Mouse (Mus musculus) liver, adult 2 months (tissue): ENCODE results near the gene Ropn1.

Experiments used
- CTCF ChIP-seq: fragments of 200-500 bp; IDR thresholded peaks from 2 replicates; pipeline ENCODE4 v1.5.1; 2011; ENCODE audit warnings: low read depth, low read length, control low read depth
- POLR2A ChIP-seq: fragments of 200-500 bp; IDR thresholded peaks from 2 replicates; pipeline ENCODE4 v1.6.1; 2011; ENCODE audit warnings: low read length, control low read depth; ENCODE audit not compliant: insufficient read depth; ENCODE audit errors: extremely low read depth

- TF ChIP-seq CTCF (no peak), POLR2A (no peak)
Measured at GRCm38 (mm10) chr16:34657983-34658382, 8.3 kb downstream of the Ropn1 start.
